ENCODE assay signal across 18 mouse cellular contexts in the genomic region with DNA sequence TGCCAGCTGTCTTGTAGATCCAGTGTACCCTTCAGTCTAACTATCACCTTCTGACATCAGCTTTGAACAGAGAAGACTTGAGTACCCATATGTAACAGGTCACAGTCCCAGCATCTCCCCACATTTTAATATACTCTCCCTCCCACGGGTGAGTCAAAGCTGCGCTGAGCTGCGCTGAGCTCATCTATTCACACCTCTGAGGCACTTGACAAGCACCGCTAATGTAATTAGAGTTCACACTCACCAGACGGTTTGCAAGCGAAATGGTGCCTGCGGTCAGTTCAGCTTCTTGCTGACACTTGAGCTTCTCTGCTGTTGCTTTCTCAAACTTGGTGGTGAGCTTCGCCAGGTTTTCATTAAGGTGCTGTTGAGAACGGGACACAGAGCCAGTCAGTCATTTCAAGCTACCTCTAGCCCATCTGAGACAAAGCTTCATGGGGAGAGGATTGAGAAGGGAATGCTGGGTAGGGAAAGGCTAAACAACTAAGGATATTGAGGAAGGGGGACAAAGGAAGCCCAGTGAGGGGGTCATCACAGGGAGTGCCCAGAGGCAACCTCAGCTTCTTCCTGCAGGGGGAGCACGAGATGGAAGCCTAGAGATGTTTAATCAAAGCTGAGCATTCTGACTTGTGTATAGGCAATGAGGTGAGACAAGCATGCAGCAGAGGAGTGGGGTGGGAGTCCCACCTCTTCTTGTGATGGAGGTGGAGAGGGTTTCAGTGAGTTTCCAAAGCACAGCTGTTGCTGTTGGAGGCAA.
DNase-seq lines count a peak whose midpoint lies in the region; ATAC-seq and TF ChIP-seq lines count a peak whose summit lies in the region.
"Had no signal": no experiment of that assay in that cellular context is flagged by ENCODE, and none has a peak within 500 bp of the region (broad histone marks: within the 10 kb centered on the region; RNA-seq: fewer than 3 reads in every experiment).

No protein-coding gene starts in this region.

- H3K4me2 ChIP-seq in hindbrain, embryonic 13.5 days: no peak overlapping the region
- no peak overlapping the region for H3K4me2 ChIP-seq in lung, embryonic 14.5 days
- H3K4me2 ChIP-seq: heart, embryonic 12.5 days; neural tube, embryonic 13.5 days had no signal

- H3K27me3 ChIP-seq in hindbrain, embryonic 10.5 days (ENCODE audit: insufficient read depth, poor library complexity, severe bottlenecking): no peaks in the 10 kb centered on the region
- no peaks in the 10 kb centered on the region for H3K27me3 ChIP-seq in hindbrain, embryonic 13.5 days
- no peaks in the 10 kb centered on the region for H3K27me3 ChIP-seq in lung, embryonic 14.5 days (ENCODE audit: insufficient read depth, low read length)
- H3K27me3 ChIP-seq in embryonic facial prominence, embryonic 10.5 days (replicated peaks; ENCODE audit: low read depth, poor library complexity, severe bottlenecking): no peaks in the 10 kb centered on the region
- H3K27me3 ChIP-seq: heart, embryonic 12.5 days; neural tube, embryonic 13.5 days had no signal

- no peak overlapping the region for H3K27ac ChIP-seq in hindbrain, embryonic 10.5 days
- no peak overlapping the region for H3K27ac ChIP-seq in hindbrain, embryonic 13.5 days
- H3K27ac ChIP-seq in lung, embryonic 14.5 days (ENCODE audit: low read depth): no peak overlapping the region
- H3K27ac ChIP-seq in embryonic facial prominence, embryonic 10.5 days (replicated peaks): no peak overlapping the region
- H3K27ac ChIP-seq: gastrocnemius, adult 2 months; neural tube, embryonic 13.5 days had no signal

- no peak for TF ChIP-seq POLR2A in lung, adult 2 months (IDR thresholded peaks at IDR 0.05; ENCODE audit: borderline replicate concordance, extremely low read depth, low read depth, low read length)

- no peaks in the 10 kb centered on the region for H3K36me3 ChIP-seq in hindbrain, embryonic 10.5 days
- H3K36me3 ChIP-seq in hindbrain, embryonic 13.5 days: no peaks in the 10 kb centered on the region
- H3K36me3 ChIP-seq in lung, embryonic 14.5 days (ENCODE audit: insufficient read depth): no peaks in the 10 kb centered on the region
- no peaks in the 10 kb centered on the region for H3K36me3 ChIP-seq in embryonic facial prominence, embryonic 10.5 days (replicated peaks)
- H3K36me3 ChIP-seq: heart, embryonic 12.5 days; neural tube, embryonic 13.5 days had no signal

- no peak for ATAC-seq in hindbrain, embryonic 13.5 days (ENCODE audit: low FRiP score)
- ATAC-seq in lung, embryonic 14.5 days (ENCODE audit: insufficient read depth): no peak
- ATAC-seq in granulocyte monocyte progenitor cell, adult 5-6 weeks (replicated peaks; ENCODE audit: poor library complexity, severe bottlenecking): no peak
- ATAC-seq: CD4-positive, CD25-positive, alpha-beta regulatory T cell, adult 4 months; inflammation-experienced regulatory T-cells, adult 6 months had no signal

- 72% methylated on average over 10 of the region's 10 CpGs for WGBS in hindbrain, embryonic 10.5 days
- 69% methylated on average over 10 of the region's 10 CpGs for WGBS in hindbrain, embryonic 13.5 days
- WGBS in lung, embryonic 14.5 days: 44% methylated on average over 10 of the region's 10 CpGs
- WGBS in lung, adult 2 months: 44% methylated on average over 10 of the region's 10 CpGs
- 79% methylated on average over 10 of the region's 10 CpGs for WGBS in embryonic facial prominence, embryonic 10.5 days

- no peak overlapping the region for H3K9ac ChIP-seq in hindbrain, embryonic 13.5 days
- no peak overlapping the region for H3K9ac ChIP-seq in lung, embryonic 14.5 days
- H3K9ac ChIP-seq: heart, embryonic 12.5 days; neural tube, embryonic 13.5 days had no signal

- no peaks in the 10 kb centered on the region for H3K4me1 ChIP-seq in hindbrain, embryonic 10.5 days (replicated peaks)
- H3K4me1 ChIP-seq in hindbrain, embryonic 13.5 days (replicated peaks): no peaks in the 10 kb centered on the region
- H3K4me1 ChIP-seq in lung, embryonic 14.5 days (ENCODE audit: insufficient read depth): no peaks in the 10 kb centered on the region
- no peaks in the 10 kb centered on the region for H3K4me1 ChIP-seq in lung, adult 2 months (ENCODE audit: control insufficient read depth, insufficient read depth, low read length)
- no peaks in the 10 kb centered on the region for H3K4me1 ChIP-seq in embryonic facial prominence, embryonic 10.5 days
- H3K4me1 ChIP-seq: heart, embryonic 12.5 days; neural tube, embryonic 13.5 days had no signal

- TF ChIP-seq CTCF in lung, embryonic 14.5 days (IDR thresholded peaks at IDR 0.05; ENCODE audit: low read depth): peak; percentile 34; the same call in 1 of the 2 replicates
- TF ChIP-seq CTCF in lung, adult 2 months (IDR thresholded peaks at IDR 0.05; ENCODE audit: insufficient read depth, low read length): no peak

- no peak overlapping the region for H3K4me3 ChIP-seq in hindbrain, embryonic 10.5 days
- H3K4me3 ChIP-seq in hindbrain, embryonic 13.5 days: no peak overlapping the region
- no peak overlapping the region for H3K4me3 ChIP-seq in lung, embryonic 14.5 days (ENCODE audit: low read depth, low read length)
- no peak overlapping the region for H3K4me3 ChIP-seq in lung, adult 2 months (replicated peaks; ENCODE audit: extremely low read depth, low read depth, low read length)
- no peak overlapping the region for H3K4me3 ChIP-seq in embryonic facial prominence, embryonic 10.5 days
- H3K4me3 ChIP-seq: gastrocnemius, adult 2 months; heart, embryonic 12.5 days; neural tube, embryonic 13.5 days had no signal

- DNase-seq in hindbrain, embryonic 10.5 days (ENCODE audit: low spot score): peak; percentile 4
- peak; percentile 12 for DNase-seq in lung, embryonic 14.5 days
- no peak for DNase-seq in lung, adult 2 months
- peak; percentile 18 for DNase-seq in R1 (ENCODE audit: low read depth, low spot score)
- peak; percentile 15 for DNase-seq in embryonic facial prominence, embryonic 10.5 days (ENCODE audit: low spot score)
- DNase-seq: adrenal gland, postnatal 25 days; cerebellum, adult 8-10 months; gastrocnemius, adult 2 months; kidney, postnatal 36 days; lung, adult 18-20 months; right cerebral cortex, postnatal 14 days; thymus, postnatal 25 days had no signal

- H3K9me3 ChIP-seq in hindbrain, embryonic 10.5 days: no peaks in the 10 kb centered on the region
- no peaks in the 10 kb centered on the region for H3K9me3 ChIP-seq in hindbrain, embryonic 13.5 days
- no peaks in the 10 kb centered on the region for H3K9me3 ChIP-seq in lung, embryonic 14.5 days (ENCODE audit: low read depth, low read length)
- H3K9me3 ChIP-seq in embryonic facial prominence, embryonic 10.5 days: no peaks in the 10 kb centered on the region
- H3K9me3 ChIP-seq: heart, embryonic 12.5 days; neural tube, embryonic 13.5 days had no signal
